Mouse (Mus musculus) embryo, embryonic 10 days (tissue): ENCODE data around the gene Gatad1.
"Not testable (repeated sequence)": the region's sequence is repeated elsewhere in the genome, so short reads cannot be mapped to it uniquely, and the experiment has no call there.

Experiments
- DNase-seq: peaks from one replicate; pipeline ENCODE4 v3.0.0-alpha.2; 2015; ENCODE audit warnings: low spot score

The Gatad1 gene

GRCm38 (mm10) chr5:3657085-3657484 lies at the start of gene Gatad1:
Gatad1 (minus strand) TSS chr5:3657185.
- DNase-seq, result no peak

- DNase-seq, result no peak
Observed at GRCm38 (mm10) chr5:3702180-3702579, 45.2 kb upstream of the Gatad1 start.

DNA sequence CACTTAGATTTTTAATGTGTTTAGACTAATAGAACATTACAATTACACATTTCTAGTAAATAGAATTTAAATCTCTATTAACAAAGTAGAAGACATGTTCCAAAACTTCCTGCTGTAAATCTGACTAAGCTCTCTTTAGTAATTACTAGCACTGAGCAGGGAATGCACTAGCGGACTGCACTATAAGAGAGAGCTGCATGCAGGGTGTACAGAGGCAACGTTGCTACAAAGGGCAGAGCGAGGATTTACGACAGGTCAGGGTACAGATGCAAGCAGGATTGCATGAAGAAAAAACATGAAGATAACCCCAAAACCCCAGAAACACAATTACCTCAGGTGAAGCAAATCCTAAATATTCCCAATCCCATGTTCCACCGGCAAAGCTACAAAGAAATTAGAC lies 43.0 kb upstream of the Gatad1 start:
- no peak for DNase-seq

DNA sequence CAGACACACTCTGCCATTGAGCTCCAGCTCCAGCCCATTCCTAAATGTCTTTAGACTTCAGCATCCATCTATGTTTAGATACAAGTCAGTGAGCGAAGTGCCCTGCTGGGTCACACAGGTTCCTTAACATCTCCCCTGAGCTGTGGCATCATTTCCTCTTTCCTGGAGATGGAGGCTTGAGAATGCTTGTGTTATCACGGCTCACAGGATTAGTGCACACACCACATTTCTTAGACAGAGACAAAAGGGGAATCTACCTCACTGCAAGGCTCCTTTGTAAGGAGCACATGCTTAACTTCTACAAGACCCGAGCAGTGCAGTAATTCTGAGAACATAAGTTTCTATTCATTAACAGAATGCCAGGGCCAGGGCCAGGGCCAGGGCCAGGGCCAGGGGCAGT lies 39.0 kb upstream of the Gatad1 start:
- DNase-seq, result no peak

DNA sequence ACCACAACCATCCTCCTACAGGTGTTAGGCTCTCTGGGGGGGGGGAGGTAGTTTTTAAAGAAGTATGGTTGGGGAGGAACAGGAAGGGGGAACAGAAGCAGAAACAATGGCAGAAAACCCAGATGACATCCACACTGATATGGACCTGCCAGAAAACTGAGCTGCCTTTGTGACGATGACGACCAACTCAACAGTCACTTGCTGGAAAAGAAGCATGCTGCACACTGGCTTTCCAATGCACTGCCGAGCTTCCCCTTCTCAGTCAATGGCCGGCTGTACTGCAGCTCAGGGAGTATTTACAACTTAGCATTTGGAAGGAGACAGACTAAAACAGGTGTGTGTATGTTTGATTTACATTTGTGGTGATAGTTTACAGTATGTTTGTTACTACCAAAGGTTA lies 38.2 kb upstream of the Gatad1 start:
- no peak for DNase-seq

DNA sequence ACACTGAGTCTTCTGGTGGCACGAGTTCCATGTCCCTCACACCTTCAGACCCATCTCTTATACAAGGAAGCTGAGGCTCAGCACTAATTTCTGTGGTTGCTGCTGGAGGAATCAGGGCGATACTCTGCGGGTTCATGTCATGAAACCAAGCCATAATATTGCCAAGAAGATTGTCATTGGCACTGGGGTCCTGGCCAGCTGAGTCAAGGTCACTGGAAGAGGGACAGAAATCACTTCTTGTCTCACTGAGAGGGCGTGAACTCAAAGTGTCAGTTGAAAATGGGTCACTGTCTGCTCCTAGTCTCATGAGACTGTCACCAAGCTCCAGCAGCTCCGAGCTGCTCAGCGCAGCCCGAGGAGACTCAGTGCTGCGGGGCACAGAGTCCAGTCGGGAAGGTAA lies 36.0 kb upstream of the Gatad1 start:
- DNase-seq, result no peak

- DNase-seq, result no peak
Observed at GRCm38 (mm10) chr5:3691283-3691682, 34.3 kb upstream of the Gatad1 start.

DNA sequence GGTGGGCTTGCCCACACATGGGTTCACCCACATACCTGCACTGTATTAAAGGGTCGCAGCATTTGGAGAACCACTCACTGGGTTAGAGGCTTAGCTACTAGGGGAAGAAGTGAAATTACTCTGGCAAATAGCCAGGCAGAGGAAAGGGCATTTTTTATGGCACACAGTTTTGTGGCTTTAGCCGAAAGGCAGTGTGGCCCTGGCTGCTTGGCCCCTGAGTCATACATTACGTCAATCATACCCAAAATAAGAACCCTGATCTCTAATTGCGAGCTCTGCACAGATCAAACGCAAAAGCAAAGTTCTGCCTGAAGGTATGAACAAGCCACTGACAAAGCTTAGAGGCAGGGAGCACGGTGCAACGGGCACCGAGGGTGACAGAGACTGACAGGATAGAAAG lies 31.3 kb upstream of the Gatad1 start:
- DNase-seq, result no peak

DNA sequence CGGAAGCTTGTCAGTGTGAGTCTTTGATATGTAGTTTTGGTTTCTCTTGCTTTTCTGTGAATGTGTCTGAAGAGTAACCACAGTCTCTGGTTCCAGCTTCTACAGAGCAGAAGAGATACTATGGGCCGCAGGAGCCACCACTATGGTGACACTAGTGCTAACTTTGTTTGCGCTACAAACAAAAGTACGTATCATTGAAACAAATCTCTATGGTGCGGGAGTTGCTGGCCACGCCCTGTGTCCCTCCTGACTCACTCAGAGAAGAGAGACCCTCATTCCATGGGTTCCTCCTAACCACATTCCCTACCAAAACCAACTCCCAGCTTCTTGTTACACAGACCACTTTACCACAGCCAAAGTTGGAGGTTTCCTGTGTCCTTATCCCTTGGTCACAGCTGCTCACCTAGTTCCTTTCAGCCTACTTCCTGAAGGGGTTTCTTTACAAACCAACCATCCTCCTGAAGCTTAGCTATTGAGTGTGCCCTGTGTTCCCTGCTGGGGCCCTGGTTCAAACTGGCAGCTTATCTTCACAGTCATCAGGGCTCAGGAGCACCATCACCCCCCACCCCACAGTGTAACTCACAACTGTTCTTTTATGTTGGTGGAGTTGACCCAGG lies 13.1 kb upstream of the Gatad1 start:
- no peak for DNase-seq

DNA sequence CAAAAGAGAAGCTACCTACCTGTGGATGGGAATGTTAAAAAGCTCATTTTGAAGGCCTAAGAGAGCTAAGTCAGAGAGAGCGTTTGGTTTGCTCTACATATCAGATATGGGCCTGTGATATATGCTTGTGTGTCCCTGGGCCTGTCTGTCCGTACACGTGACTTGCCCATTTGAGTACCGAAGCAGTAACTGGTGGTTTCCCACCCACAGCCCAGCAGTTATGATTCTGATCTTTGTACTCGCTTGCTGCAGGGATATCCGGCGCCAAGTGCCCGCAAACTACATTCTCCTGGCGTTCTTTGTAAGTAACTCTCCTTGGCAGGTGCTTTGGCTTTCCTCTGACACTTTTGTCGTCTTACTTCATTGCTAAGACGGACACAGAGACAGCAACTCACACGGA lies 9.6 kb upstream of the Gatad1 start:
- DNase-seq, result no peak

GRCm38 (mm10) chr5:3665225-3665624 lies 8.2 kb upstream of the Gatad1 start:
- no peak for DNase-seq

DNA sequence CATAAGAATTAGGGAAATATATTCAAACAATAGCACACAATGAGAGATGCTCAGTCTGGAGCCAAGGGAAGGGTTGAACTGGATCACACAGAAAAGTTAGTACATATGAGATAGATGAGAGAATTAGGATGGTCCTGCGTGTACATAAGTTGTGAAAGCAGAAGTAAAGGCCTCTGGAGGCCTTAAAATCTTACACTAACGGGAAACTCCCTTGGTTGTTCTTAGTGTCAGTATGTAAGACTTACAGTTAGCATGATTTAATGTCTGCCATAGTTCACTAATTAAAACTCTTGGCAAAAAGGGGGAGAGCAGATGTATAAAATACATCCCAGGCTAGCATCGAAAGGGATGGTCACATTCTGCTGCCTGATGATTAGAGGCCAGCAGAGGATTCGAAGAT lies 3.2 kb downstream of the Gatad1 start:
- no peak for DNase-seq

GRCm38 (mm10) chr5:3652903-3653575 lies 3.9 kb downstream of the Gatad1 start:
- not testable (repeated sequence) for DNase-seq

DNA sequence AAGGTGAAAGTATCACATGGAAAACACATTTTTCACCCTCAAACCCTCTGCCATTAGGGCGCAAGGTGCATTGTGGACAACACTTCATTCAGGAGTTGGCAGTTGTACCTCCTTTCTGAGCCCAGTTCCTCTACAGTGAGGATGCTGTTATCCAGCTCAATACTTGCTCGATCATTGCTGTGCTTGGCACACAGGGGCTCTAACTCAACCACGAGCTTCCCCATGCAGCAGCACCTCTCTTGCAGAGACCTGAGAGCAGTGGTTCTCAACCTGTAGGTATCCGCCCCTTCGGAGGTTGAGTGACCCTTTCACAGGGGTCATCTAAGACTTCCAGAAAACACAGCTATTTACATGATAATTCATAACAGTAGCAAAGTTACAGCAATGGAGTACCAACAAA lies 5.4 kb downstream of the Gatad1 start:
- no peak for DNase-seq

DNA sequence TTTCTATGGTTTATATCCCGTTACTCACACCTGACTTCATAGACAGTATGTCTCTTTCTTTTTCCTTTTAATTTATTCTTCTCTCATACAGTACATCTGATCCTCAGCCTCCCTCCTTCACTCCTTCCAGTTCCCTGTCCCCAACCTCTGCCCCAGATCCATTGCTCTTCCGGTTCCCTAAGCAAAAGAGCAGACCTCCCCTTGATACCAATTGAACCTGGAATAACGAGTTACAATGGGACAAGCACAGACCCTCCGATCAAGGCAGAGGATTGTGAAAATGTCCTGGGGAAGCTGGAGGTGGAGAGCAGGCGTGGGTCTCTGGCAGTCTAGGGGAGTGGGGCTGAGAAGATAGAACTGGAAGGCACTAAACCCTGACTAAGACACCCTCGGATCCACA lies 6.1 kb downstream of the Gatad1 start, which contains the start of gene Tmbim7:
TSS of gene Tmbim7 (plus strand) at position 301 of the 400 bp plus-strand sequence.
- no peak for DNase-seq

GRCm38 (mm10) chr5:3648849-3649210 lies 8.2 kb downstream of the Gatad1 start:
- no peak for DNase-seq

- no peak for DNase-seq
Observed at GRCm38 (mm10) chr5:3648206-3648848, 8.7 kb downstream of the Gatad1 start.

GRCm38 (mm10) chr5:3647708-3648121 lies 9.3 kb downstream of the Gatad1 start:
- DNase-seq, result peak; percentile 83

DNA sequence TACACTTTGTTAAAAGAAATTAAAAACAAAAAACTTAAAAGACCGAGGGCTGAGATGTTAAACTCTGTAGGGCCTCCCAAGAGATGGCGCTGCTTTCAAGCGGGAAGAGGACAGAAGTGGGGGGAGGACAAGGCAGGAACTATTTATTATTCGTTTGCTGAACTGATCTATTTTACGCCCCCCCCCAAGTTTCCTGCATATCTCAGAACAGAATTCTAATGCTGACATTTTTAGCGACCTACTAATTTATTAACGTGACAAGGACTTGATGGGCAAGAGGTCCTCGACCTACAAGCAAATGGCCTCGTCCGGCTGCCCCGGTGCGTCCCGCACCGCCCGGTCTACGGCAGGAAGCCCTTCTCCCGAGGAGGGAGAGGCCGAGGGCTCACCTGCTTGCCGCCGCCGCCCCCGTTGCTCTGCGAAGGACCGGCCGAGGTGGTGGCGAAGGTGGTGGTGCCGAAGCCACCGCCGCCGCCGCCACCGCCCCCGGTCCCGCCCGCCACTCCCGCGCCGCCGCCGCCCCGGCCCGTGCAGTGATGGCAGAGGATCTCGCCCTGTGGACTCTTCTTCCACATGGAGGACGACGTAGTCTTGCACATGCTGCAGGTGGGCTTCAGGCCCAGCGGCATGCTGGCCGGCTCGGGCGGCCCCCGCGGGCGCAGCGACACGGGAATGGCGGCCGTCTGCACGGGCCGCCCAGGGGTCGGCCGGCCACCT lies 9.8 kb downstream of the Gatad1 start:
- DNase-seq, result peak; percentile 67

- no peak for DNase-seq
Observed at GRCm38 (mm10) chr5:3646539-3646938, 10.4 kb downstream of the Gatad1 start.

DNA sequence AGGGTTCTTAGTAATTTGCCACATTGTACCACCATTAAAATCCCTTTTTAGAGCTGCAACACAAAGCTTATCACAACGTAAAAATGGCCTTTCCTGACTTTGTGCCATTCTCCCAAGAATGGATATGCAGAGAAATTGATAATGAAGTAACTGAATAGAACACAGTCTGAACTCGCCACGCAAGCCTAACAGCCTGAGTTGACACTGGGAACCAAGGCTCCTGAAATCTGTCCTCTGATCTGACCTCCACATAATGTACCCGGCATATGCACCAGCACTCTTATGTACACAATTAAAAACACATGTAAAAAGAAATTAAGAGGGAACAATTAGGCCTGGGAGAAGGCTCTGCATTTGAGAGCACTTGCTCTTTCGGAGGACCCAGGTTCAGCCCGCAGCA lies 11.7 kb downstream of the Gatad1 start:
- no peak for DNase-seq

DNA sequence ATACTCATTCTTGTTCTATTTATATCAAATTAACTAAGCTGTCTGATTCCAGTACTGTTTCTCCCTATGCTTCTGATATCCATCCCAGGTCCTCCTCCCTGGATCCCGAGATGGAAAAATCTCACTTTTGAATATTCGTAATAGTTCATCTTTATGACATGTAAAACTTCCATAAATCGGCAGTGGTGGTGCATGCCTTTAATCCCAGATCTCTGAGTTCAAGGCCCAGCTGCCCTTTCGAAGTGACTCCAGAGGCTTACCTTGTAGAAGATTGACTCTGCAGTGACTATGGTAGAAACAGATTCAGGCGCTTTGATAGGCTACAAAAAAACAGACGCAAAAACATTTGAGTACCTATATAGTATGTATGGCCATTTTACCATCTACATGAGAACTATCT lies 12.4 kb downstream of the Gatad1 start:
- no peak for DNase-seq

- DNase-seq, result no peak
Observed at GRCm38 (mm10) chr5:3635286-3635685, 21.7 kb downstream of the Gatad1 start.
